Mouse (Mus musculus): ENCODE data around the gene Gm10392. TPM values are rescaled to one million over a fixed set of nuclear protein-coding genes. Genes with fewer than 3 reads are reported as not detected.
A peak's percentile ranks its signal among the peaks of the same experiment; 100 is the strongest.

Gm10392 gene
- polyA plus RNA-seq, 1 experiment from 2014 or later = not detected

- no peak overlapping the region for H3K27ac ChIP-seq (ENCODE audit: low read depth, low read length)
- no peak for ATAC-seq (ENCODE audit: low FRiP score)
- WGBS = 81% methylated on average over 27 of the region's 27 CpGs
These were observed 773 bp downstream of the Gm10392 start for GRCm38 (mm10) chr11:77518051-77518798.

GRCm38 (mm10) chr11:77516553-77517425, 2.2 kb downstream of the Gm10392 start:
- ATAC-seq (ENCODE audit: low FRiP score) (no peak), DNase-seq (ENCODE audit: low spot score) (no peak)
- H3K4me1 ChIP-seq (replicated peaks; ENCODE audit: control insufficient read depth, insufficient read depth, low read length) = peaks cover 23% of the 10 kb centered on the region
- no peak overlapping the region for H3K9ac ChIP-seq (ENCODE audit: low read depth, low read length)
- H3K27me3 ChIP-seq (ENCODE audit: control insufficient read depth, insufficient read depth, low read length) = peaks cover 13% of the 10 kb centered on the region
- H3K36me3 ChIP-seq (ENCODE audit: control insufficient read depth, insufficient read depth, low read length) = no peaks in the 10 kb centered on the region
- no peak overlapping the region for H3K4me2 ChIP-seq (replicated peaks; ENCODE audit: low read depth, low read length)
- no peak overlapping the region for H3K27ac ChIP-seq (ENCODE audit: low read depth, low read length)
- no peaks in the 10 kb centered on the region for H3K9me3 ChIP-seq (ENCODE audit: control insufficient read depth, low read length)
- no peak overlapping the region for H3K4me3 ChIP-seq (ENCODE audit: low read depth, low read length)
- WGBS = 41% methylated on average over 5 of the region's 5 CpGs

More at GRCm38 (mm10) chr11:77518051-77518798, 773 bp downstream of the Gm10392 start:
- H3K27me3 ChIP-seq (ENCODE audit: control insufficient read depth, insufficient read depth, low read length) = peaks cover 13% of the 10 kb centered on the region
- no peak overlapping the region for H3K9ac ChIP-seq (ENCODE audit: low read depth, low read length)
- DNase-seq (ENCODE audit: low spot score) = no peak
- H3K4me1 ChIP-seq (replicated peaks; ENCODE audit: control insufficient read depth, insufficient read depth, low read length) = peaks cover 19% of the 10 kb centered on the region
- H3K36me3 ChIP-seq (ENCODE audit: control insufficient read depth, insufficient read depth, low read length) = no peaks in the 10 kb centered on the region
- no peak overlapping the region for H3K4me3 ChIP-seq (ENCODE audit: low read depth, low read length)
- H3K4me2 ChIP-seq (replicated peaks; ENCODE audit: low read depth, low read length) = no peak overlapping the region
- no peaks in the 10 kb centered on the region for H3K9me3 ChIP-seq (ENCODE audit: control insufficient read depth, low read length)

- H3K4me3 ChIP-seq (ENCODE audit: low read depth, low read length) = peak within 1 kb of the TSS; percentile 41
- H3K36me3 ChIP-seq (ENCODE audit: control insufficient read depth, insufficient read depth, low read length) = no peaks in the 10 kb centered on the region
- H3K9ac ChIP-seq (ENCODE audit: low read depth, low read length) = peak within 1 kb of the TSS; percentile 58
- H3K27me3 ChIP-seq (ENCODE audit: control insufficient read depth, insufficient read depth, low read length) = peaks cover 13% of the 10 kb centered on the region
- DNase-seq (ENCODE audit: low spot score) (no peak), ATAC-seq (ENCODE audit: low FRiP score) (peak; percentile 8)
- H3K9me3 ChIP-seq (ENCODE audit: control insufficient read depth, low read length) = no peaks in the 10 kb centered on the region
- peaks cover 23% of the 10 kb centered on the region for H3K4me1 ChIP-seq (replicated peaks; ENCODE audit: control insufficient read depth, insufficient read depth, low read length)
- peak within 1 kb of the TSS; percentile 95 for H3K4me2 ChIP-seq (replicated peaks; ENCODE audit: low read depth, low read length)
- peak within 1 kb of the TSS; percentile 24; the same call in 1 of the 2 replicates for H3K27ac ChIP-seq (ENCODE audit: low read depth, low read length)
- WGBS = 7% methylated on average over 39 of the region's 39 CpGs
These were observed 3.1 kb downstream of the Gm10392 start, which contains the start of gene Trp53i13 for GRCm38 (mm10) chr11:77515637-77516552. TSS of gene Trp53i13 (minus strand) at chr11:77515980.

DNA sequence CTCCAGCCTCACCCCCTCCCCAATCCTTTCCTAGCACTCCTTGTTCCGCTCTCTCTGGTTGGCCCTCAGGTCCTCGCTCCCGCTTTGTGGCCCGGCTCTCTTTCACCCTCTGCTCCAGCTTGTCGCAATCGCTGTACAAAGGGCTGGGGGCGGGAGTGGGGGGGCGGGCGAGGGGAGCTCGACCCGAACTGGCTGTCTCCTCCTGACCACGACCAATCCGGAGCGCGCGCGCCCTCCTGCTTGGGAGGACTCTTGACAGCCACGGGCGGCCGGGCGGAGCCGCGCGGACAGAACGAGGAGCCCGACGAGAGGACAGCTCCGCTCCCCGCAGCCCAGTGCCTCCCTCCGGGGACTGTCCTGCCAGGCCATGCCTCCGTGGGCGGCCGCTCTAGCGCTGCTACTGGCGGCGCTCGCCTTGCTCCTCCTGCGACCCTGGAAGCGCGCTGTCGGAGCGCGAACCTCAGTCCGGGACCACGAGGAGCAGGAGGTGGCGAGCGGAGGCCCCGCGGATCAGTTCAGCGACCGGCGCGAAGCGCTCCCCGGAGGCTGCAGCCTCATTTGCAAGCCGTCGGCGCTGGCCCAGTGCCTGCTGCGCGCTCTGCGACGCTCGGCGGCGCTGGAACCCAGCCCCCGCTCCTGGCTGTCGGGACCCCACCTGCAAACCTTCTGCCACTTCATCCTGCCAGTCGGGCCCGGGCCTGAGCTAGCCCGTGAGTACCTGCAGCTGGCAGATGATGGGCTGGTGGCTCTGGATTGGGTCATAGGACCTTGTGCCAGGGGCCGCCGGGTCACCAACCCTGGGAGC, 4.0 kb downstream of the Gm10392 start, which contains the start of gene Abhd15:
TSS of gene Abhd15 (plus strand) at position 290 of the 805 bp plus-strand sequence.
- WGBS = under 1% methylated on average over 65 of the region's 72 CpGs
- peak within 1 kb of the TSS; percentile 24; the same call in 1 of the 2 replicates for H3K27ac ChIP-seq (ENCODE audit: low read depth, low read length)
- H3K4me1 ChIP-seq (replicated peaks; ENCODE audit: control insufficient read depth, insufficient read depth, low read length) = peaks cover 21% of the 10 kb centered on the region
- H3K4me3 ChIP-seq (ENCODE audit: low read depth, low read length) = peak within 1 kb of the TSS; percentile 53
- H3K4me2 ChIP-seq (replicated peaks; ENCODE audit: low read depth, low read length) = peak within 1 kb of the TSS; percentile 95
- peak; percentile 69 for ATAC-seq (ENCODE audit: low FRiP score)
- H3K9ac ChIP-seq (ENCODE audit: low read depth, low read length) = peak within 1 kb of the TSS; percentile 58
- peak; percentile 86 for DNase-seq (ENCODE audit: low spot score)
- peaks cover 13% of the 10 kb centered on the region for H3K27me3 ChIP-seq (ENCODE audit: control insufficient read depth, insufficient read depth, low read length)
- H3K9me3 ChIP-seq (ENCODE audit: control insufficient read depth, low read length) = no peaks in the 10 kb centered on the region
- H3K36me3 ChIP-seq (ENCODE audit: control insufficient read depth, insufficient read depth, low read length) = no peaks in the 10 kb centered on the region

DNA sequence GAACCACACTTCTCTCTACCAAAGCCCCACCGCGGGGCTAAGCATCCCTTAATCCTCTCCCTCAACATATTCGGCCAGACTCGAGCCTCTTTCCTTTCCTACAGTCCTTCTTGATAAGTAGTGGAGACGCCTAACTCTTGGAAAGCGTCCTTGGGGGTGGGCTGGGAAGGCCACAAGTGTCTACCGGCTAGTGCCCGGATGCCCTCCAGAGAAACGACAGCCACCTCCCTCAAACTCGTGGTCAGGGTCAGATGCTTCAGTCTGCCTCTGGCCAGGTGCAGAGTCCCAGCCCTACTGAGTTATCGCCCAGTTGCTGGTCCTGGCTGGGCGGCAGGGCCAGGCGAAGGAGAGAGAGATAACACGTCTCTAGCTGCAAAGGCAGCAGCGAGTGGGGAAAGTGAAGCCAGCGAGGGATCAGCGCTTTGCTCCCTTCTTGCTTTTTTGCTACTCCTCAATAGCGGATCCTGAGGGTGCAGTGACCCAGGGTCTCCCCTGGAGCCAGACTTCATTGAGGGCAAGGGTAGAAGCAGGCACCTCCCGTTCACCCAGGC, 4.6 kb downstream of the Gm10392 start:
- peaks cover 21% of the 10 kb centered on the region for H3K4me1 ChIP-seq (replicated peaks; ENCODE audit: control insufficient read depth, insufficient read depth, low read length)
- no peaks in the 10 kb centered on the region for H3K9me3 ChIP-seq (ENCODE audit: control insufficient read depth, low read length)
- peak overlapping the region; percentile 58 for H3K9ac ChIP-seq (ENCODE audit: low read depth, low read length)
- peak overlapping the region; percentile 95 for H3K4me2 ChIP-seq (replicated peaks; ENCODE audit: low read depth, low read length)
- 3% methylated on average over 19 of the region's 19 CpGs for WGBS
- no peaks in the 10 kb centered on the region for H3K36me3 ChIP-seq (ENCODE audit: control insufficient read depth, insufficient read depth, low read length)
- DNase-seq (ENCODE audit: low spot score) = no peak
- peaks cover 13% of the 10 kb centered on the region for H3K27me3 ChIP-seq (ENCODE audit: control insufficient read depth, insufficient read depth, low read length)
- ATAC-seq (ENCODE audit: low FRiP score) = no peak
- H3K4me3 ChIP-seq (ENCODE audit: low read depth, low read length) = peak overlapping the region; percentile 41
- H3K27ac ChIP-seq (ENCODE audit: low read depth, low read length) = no peak overlapping the region

GRCm38 (mm10) chr11:77513811-77514170, 5.2 kb downstream of the Gm10392 start:
- no peak for DNase-seq (ENCODE audit: low spot score)
- 4% methylated on average over 10 of the region's 10 CpGs for WGBS
- Histone ChIP-seq H3K27me3 (ENCODE audit: control insufficient read depth, insufficient read depth, low read length) (peaks cover 13% of the 10 kb centered on the region), H3K36me3 (ENCODE audit: control insufficient read depth, insufficient read depth, low read length) (no peaks in the 10 kb centered on the region), H3K9ac (ENCODE audit: low read depth, low read length) (peak overlapping the region; percentile 28; the same call in 1 of the 2 replicates), H3K4me1 (replicated peaks; ENCODE audit: control insufficient read depth, insufficient read depth, low read length) (peaks cover 21% of the 10 kb centered on the region), H3K9me3 (ENCODE audit: control insufficient read depth, low read length) (no peaks in the 10 kb centered on the region), H3K4me2 (replicated peaks; ENCODE audit: low read depth, low read length) (peak overlapping the region; percentile 79), H3K27ac (ENCODE audit: low read depth, low read length) (no peak overlapping the region), H3K4me3 (ENCODE audit: low read depth, low read length) (peak overlapping the region; percentile 53)
- no peak for ATAC-seq (ENCODE audit: low FRiP score)

DNA sequence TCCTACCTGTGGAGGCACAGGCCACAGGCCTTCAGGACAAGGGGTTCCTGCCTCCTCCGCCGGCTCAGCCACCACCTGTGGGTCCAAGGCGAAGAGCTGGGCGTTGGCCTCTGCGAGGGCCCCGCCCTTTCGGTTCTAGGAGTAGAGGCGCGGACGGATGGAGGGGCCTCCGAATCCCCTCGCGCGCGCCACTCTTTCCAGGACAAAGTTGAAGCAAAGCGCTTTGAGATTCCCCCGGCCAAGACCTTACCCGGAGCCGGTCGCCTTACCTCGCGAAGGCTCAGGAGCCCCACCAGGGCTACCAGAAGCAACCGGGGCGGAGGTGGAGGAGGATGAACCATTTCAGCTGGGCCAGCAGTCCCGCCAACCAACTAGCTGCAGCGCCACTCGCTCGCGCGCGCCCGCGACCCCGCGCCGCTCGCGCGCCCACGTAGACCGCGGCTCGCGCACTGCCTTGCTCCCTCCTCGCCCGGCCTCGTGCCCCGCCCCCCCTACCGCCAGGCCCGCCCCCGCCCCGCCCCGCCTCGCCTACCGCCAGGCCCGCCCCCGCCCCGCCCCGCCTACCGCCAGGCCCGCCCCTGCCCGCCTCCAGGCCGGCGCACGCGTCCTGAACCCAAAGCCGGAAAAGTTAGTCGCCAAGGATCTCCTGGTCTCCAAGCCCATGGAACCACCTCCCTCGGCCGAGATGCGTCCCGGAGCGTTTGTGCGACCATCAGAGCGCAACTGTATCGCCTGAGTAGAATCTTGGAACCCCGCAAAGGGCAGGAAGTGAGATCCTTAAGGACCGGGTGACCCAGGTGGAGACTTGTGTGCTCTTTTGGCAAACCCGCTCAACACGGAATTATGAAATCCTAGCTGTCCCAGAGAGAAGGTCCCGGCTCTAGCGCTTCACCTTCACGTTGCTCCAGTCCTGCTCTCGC, 5.8 kb downstream of the Gm10392 start:
- Histone ChIP-seq H3K4me1 (replicated peaks; ENCODE audit: control insufficient read depth, insufficient read depth, low read length) (peaks cover 21% of the 10 kb centered on the region), H3K9ac (ENCODE audit: low read depth, low read length) (peak overlapping the region; percentile 60), H3K4me3 (ENCODE audit: low read depth, low read length) (peak overlapping the region; percentile 53), H3K27me3 (ENCODE audit: control insufficient read depth, insufficient read depth, low read length) (peaks cover 13% of the 10 kb centered on the region), H3K9me3 (ENCODE audit: control insufficient read depth, low read length) (no peaks in the 10 kb centered on the region), H3K36me3 (ENCODE audit: control insufficient read depth, insufficient read depth, low read length) (no peaks in the 10 kb centered on the region), H3K4me2 (replicated peaks; ENCODE audit: low read depth, low read length) (peak overlapping the region; percentile 79), H3K27ac (ENCODE audit: low read depth, low read length) (no peak overlapping the region)
- under 1% methylated on average over 67 of the region's 84 CpGs for WGBS
- peak; percentile 50 for ATAC-seq (ENCODE audit: low FRiP score)
- peak; percentile 92 for DNase-seq (ENCODE audit: low spot score)
